Mouse (Mus musculus) CH12.LX (cell line): ENCODE results near the gene Tle3.

Source experiments
- EP300 ChIP-seq: IDR thresholded peaks from 2 replicates; pipeline ENCODE4 v1.6.1; 2011; ENCODE audit warnings: low read length, improper control_type of control experiment
- NRF1 ChIP-seq: IDR thresholded peaks from 2 replicates; pipeline ENCODE4 v1.6.1; 2014; ENCODE audit warnings: low read depth, mild to moderate bottlenecking, inconsistent platforms, low read length, improper control_type of control experiment, moderate library complexity
- TBP ChIP-seq: conservative IDR thresholded peaks from 2 replicates; pipeline ENCODE4 v1.6.1; 2011; ENCODE audit warnings: low read depth, low read length, improper control_type of control experiment

DNA sequence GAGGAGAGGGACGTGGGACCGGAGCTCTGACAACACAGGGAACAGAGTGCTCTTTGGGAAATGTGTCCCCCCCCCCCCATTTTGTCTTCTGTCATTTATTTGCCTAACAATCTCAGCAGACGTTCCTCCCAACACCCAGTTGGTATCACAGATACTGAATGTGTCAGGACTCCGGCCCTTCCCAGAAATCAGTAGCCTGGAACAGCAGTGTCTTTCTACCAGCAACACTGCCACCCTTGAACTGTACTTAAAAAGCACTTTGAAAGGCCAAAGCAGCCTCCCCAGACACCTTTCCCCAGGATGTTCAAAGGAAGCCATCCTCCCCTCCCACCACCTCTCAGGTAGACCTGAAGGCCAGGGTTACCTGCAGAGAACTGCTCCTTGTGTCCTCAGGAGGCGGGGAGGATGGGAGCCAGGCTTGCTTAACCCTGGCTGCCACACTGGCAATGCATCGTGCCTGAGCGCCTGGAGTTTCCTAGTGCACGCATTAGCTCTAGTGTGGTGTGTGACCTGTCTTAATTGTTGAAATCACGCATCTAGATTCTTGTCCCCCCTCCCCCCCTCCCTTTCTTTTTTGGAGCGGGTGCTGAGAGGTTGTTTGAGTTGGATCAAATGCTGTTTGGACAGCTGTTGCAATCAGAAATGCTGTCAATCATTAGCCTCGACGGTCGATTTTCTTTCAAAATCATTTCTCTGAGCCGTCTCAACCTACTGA lies 16.7 kb downstream of the Tle3 start:
- TF ChIP-seq TBP: no peak
- TF ChIP-seq NRF1: no peak
- no peak for TF ChIP-seq EP300
